In the genomic region with DNA sequence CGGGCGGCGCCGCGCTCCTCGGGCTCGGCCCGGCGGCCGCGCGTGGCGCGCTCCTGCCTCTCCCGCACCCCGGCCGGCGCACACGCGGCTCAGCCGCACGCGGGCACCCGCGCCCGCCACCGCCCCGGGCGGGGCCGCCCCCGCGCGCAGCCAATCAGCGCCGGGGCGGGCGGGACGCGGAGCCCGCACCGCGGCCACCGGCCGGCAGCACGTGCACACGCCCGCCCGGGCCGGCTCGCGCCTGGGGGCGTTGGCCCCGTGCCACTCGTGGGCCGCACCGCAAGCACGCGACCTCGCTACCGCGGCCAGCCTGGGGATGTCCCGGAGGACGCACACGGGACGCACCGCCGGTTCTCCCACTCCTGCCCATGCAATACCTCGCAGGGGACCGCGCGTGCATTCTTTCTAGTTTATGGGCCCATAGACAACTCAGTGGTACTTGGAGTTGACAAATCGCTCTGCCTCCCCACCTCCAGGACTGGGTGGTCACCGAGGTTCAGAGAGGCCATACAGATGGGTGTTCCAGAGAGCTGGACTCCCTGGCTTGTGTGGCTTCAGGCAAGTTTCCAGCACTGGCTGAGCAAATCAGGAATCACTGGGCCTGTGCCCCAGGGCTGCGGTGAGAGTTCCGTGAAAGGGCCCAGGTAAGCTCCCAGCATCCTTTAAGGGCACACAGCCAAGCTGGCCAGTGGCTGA, we compare ENCODE assay signal across 9 mouse cellular contexts. TPM values are rescaled to one million over a fixed set of nuclear protein-coding genes. Genes with fewer than 3 reads are reported as not detected.
DNase-seq lines count a peak whose midpoint lies in the region; ATAC-seq and TF ChIP-seq lines count a peak whose summit lies in the region.
"Had no signal": no experiment of that assay in that cellular context is flagged by ENCODE, and none has a peak within 500 bp of the region (broad histone marks: within the 10 kb centered on the region; RNA-seq: fewer than 3 reads in every experiment).

A gene (minus strand): TSS at position 66 of the 696 bp plus-strand sequence.

- peaks cover 93% of the 10 kb centered on the region for H3K27me3 ChIP-seq in heart, embryonic 11.5 days (ENCODE audit: control insufficient read depth, insufficient read depth, low read length)
- H3K27me3 ChIP-seq in heart, adult 2 months (ENCODE audit: control insufficient read depth, insufficient read depth, low read length): peaks cover 9% of the 10 kb centered on the region
- H3K27me3 ChIP-seq in intestine, embryonic 15.5 days (replicated peaks): peaks cover 60% of the 10 kb centered on the region
- peaks cover 56% of the 10 kb centered on the region for H3K27me3 ChIP-seq in neural tube, embryonic 12.5 days (replicated peaks)

- no peak for TF ChIP-seq EP300 in heart, adult 2 months (IDR thresholded peaks at IDR 0.05; ENCODE audit: insufficient read depth, low read depth, low read length)

- 2% methylated on average over 66 of the region's 75 CpGs for WGBS in heart, embryonic 11.5 days (ENCODE audit: insufficient replicate concordance)
- 3% methylated on average over 72 of the region's 75 CpGs for WGBS in heart, adult 2 months
- under 1% methylated on average over 61 of the region's 75 CpGs for WGBS in intestine, embryonic 15.5 days
- 1% methylated on average over 49 of the region's 75 CpGs for WGBS in neural tube, embryonic 12.5 days

- no peaks in the 10 kb centered on the region for H3K9me3 ChIP-seq in heart, embryonic 11.5 days (replicated peaks; ENCODE audit: control insufficient read depth, low read length)
- H3K9me3 ChIP-seq in intestine, embryonic 15.5 days: no peaks in the 10 kb centered on the region
- H3K9me3 ChIP-seq in neural tube, embryonic 12.5 days: no peaks in the 10 kb centered on the region

- no peaks in the 10 kb centered on the region for H3K36me3 ChIP-seq in heart, embryonic 11.5 days (ENCODE audit: control insufficient read depth, insufficient read depth, low read length)
- H3K36me3 ChIP-seq in heart, adult 2 months (ENCODE audit: control insufficient read depth, insufficient read depth, low read length): no peaks in the 10 kb centered on the region
- H3K36me3 ChIP-seq in intestine, embryonic 15.5 days: no peaks in the 10 kb centered on the region
- H3K36me3 ChIP-seq in neural tube, embryonic 12.5 days: no peaks in the 10 kb centered on the region
- H3K36me3 ChIP-seq: G1E had no signal

- no peaks in the 10 kb centered on the region for H3K79me2 ChIP-seq in heart, adult 2 months (replicated peaks; ENCODE audit: control insufficient read depth, insufficient read depth, low read length)

- DNase-seq in heart, adult 2 months: no peak
- peak; percentile 6 for DNase-seq in urinary bladder, postnatal 14 days (ENCODE audit: low spot score)
- no peak for DNase-seq in urinary bladder, postnatal 4 days (ENCODE audit: low spot score in 2 of 2)
- no peak for DNase-seq in urinary bladder, adult 2 months (ENCODE audit: low spot score)
- no peak for DNase-seq in gastrocnemius, adult 8-10 months (ENCODE audit: low spot score in 2 of 2)

- no peak for ATAC-seq in heart, embryonic 11.5 days (replicated peaks; ENCODE audit: insufficient number of reproducible peaks, low FRiP score, low TSS enrichment)
- peak; percentile 56; the same call in 1 of the 2 replicates for ATAC-seq in intestine, embryonic 15.5 days
- peak; percentile 19; the same call in 1 of the 2 replicates for ATAC-seq in neural tube, embryonic 12.5 days (ENCODE audit: low FRiP score, low read depth)

- TF ChIP-seq POLR2A in heart, adult 2 months (IDR thresholded peaks at IDR 0.05; ENCODE audit: insufficient read depth, low read depth, low read length): no peak

- no peak for TF ChIP-seq CTCF in heart, adult 2 months (IDR thresholded peaks at IDR 0.05)

- intact Hi-C loops in heart, adult 2 months (cut with DNase I): no loop called here

- peak within 1 kb of the TSS; percentile 77 for H3K4me2 ChIP-seq in heart, embryonic 11.5 days
- H3K4me2 ChIP-seq in intestine, embryonic 15.5 days (replicated peaks): peak within 1 kb of the TSS; percentile 96
- H3K4me2 ChIP-seq in neural tube, embryonic 12.5 days (replicated peaks): peak within 1 kb of the TSS; percentile 80

- H3K9ac ChIP-seq in heart, embryonic 11.5 days (ENCODE audit: low read depth, low read length): no peak within 1 kb of the TSS
- H3K9ac ChIP-seq in heart, adult 2 months (ENCODE audit: low read depth, low read length): no peak within 1 kb of the TSS
- H3K9ac ChIP-seq in intestine, embryonic 15.5 days: peak within 1 kb of the TSS; percentile 36
- H3K9ac ChIP-seq in neural tube, embryonic 12.5 days: peak within 1 kb of the TSS; percentile 61

- no peaks in the 10 kb centered on the region; the same call in 1 of the 2 replicates for H3K4me1 ChIP-seq in heart, embryonic 11.5 days (ENCODE audit: control insufficient read depth, insufficient read depth, low read length)
- no peaks in the 10 kb centered on the region for H3K4me1 ChIP-seq in heart, adult 2 months (ENCODE audit: control insufficient read depth, insufficient read depth, low read length)
- H3K4me1 ChIP-seq in intestine, embryonic 15.5 days (replicated peaks): peaks cover 26% of the 10 kb centered on the region; the same call in 1 of the 2 replicates
- H3K4me1 ChIP-seq in neural tube, embryonic 12.5 days: peaks cover 26% of the 10 kb centered on the region

- H3K27ac ChIP-seq in heart, embryonic 11.5 days (ENCODE audit: low read depth, low read length): no peak within 1 kb of the TSS
- H3K27ac ChIP-seq in heart, adult 2 months: no peak within 1 kb of the TSS
- no peak within 1 kb of the TSS for H3K27ac ChIP-seq in intestine, embryonic 15.5 days
- no peak within 1 kb of the TSS for H3K27ac ChIP-seq in neural tube, embryonic 12.5 days

- H3K4me3 ChIP-seq in heart, embryonic 11.5 days (ENCODE audit: low read depth, low read length): peak within 1 kb of the TSS; percentile 39
- no peak within 1 kb of the TSS for H3K4me3 ChIP-seq in heart, adult 2 months
- peak within 1 kb of the TSS; percentile 43 for H3K4me3 ChIP-seq in intestine, embryonic 15.5 days (replicated peaks)
- H3K4me3 ChIP-seq in neural tube, embryonic 12.5 days: peak within 1 kb of the TSS; percentile 49

RNA-seq across cellular contexts. Expression of the gene that starts here (rescaled TPM):
- polyA plus RNA-seq in heart, embryonic 11.5 days (2014; fragmentation: Nextera tagmentation; extraction: Ambion mirVana): 0.24 TPM in 1 of 2 replicates, not detected in the other
- total RNA-seq in heart, adult 2 months (2021): not detected
- polyA plus RNA-seq in heart, adult 2 months (2012; rRNA removed): 0.08 TPM in 1 of 2 replicates, not detected in the other
- polyA plus RNA-seq in intestine, embryonic 15.5 days (2015; fragmentation: Nextera tagmentation; extraction: Ambion mirVana): 0.80 and 0.84 TPM in 2 replicates
- polyA plus RNA-seq in neural tube, embryonic 12.5 days (2016; fragmentation: Nextera tagmentation; extraction: Ambion mirVana): 6.6 and 7.2 TPM in 2 replicates
- polyA plus RNA-seq in urinary bladder, adult 2 months (2012; rRNA removed): 0.03 and 0.07 TPM in 2 replicates
- total RNA-seq in gastrocnemius, adult 8-10 months (2022): not detected
- polyA plus RNA-seq: G1E had no signal

Comparison
In these comparisons a context has a peak if more than half of its experiments do, and no peak if none do; other contexts are left out.
1. Peak in ATAC-seq, H3K4me3 ChIP-seq, H3K9ac ChIP-seq and H3K4me2 ChIP-seq in intestine, embryonic 15.5 days; RNA of the gene not detected or under 1 TPM.